Mouse (Mus musculus) megakaryocyte progenitor cell, adult 5-6 weeks (primary cell): ENCODE results near the gene 2010111I01Rik. TPM values are rescaled to one million over a fixed set of nuclear protein-coding genes. Genes with fewer than 3 reads are reported as not detected.

ENCODE experiments used
- total RNA-seq, 2 experiments: library from RNA; stranded (forward) in 1 of 2; stranded (reverse) in 1 of 2; fragments of 157-497, 149-512 nt in 1 of 2; fragments of 200-1000 nt in 1 of 2; gene quantifications; 2 replicates each; pipeline versions ENCODE4 v1.2.3 to v1.2.4; 2015 to 2017

The 2010111I01Rik gene
- total RNA-seq, 2 experiments from 2014 or later = 53.7 to 90.2 TPM

Other genes starting within 250 kb of the 2010111I01Rik start
- gene Platr25, start 204.2 kb upstream of the 2010111I01Rik start, total RNA-seq (2015) = 26.6 and 32.6 TPM in 2 replicates
- gene Platr25, start 204.2 kb upstream of the 2010111I01Rik start, total RNA-seq (2017) = 39.2 and 46.4 TPM in 2 replicates
- gene Gm5141, start 179.1 kb upstream of the 2010111I01Rik start, total RNA-seq (2015) = 6.9 and 13.5 TPM in 2 replicates
- 3.5 and 5.4 TPM in 2 replicates for gene Gm5141, start 179.1 kb upstream of the 2010111I01Rik start, total RNA-seq (2017)
- not detected in 2 replicates for gene Fbp2, start 106.5 kb upstream of the 2010111I01Rik start, total RNA-seq (2015)
- not detected in 2 replicates for gene Fbp2, start 106.5 kb upstream of the 2010111I01Rik start, total RNA-seq (2017)
- 10.5 and 13.8 TPM in 2 replicates for gene Fbp1, start 76.6 kb upstream of the 2010111I01Rik start, total RNA-seq (2015)
- 10.5 and 19.5 TPM in 2 replicates for gene Fbp1, start 76.6 kb upstream of the 2010111I01Rik start, total RNA-seq (2017)